Mouse (Mus musculus) left cerebral cortex, postnatal 25 days (tissue): ENCODE measurements at regions not wholly inside any gene's neighbourhood (a gene's known extent, or its start where the extent isn't known, plus 50 kb on each side); places are given as distances from the start of the nearest gene placed in this dataset.

Source experiments
- DNase-seq, 2 experiments: peaks; one replicate each; pipeline ENCODE4 v3.0.0; 2022; ENCODE audit warnings: low spot score in 2 of 2, mixed read lengths in 1 of 2
- intact Hi-C: fragments of 180-260 bp; cut with DNase I; formaldehyde crosslinking; loops from one replicate; pipeline ENCODE4 v1.15.1; 2025

DNA sequence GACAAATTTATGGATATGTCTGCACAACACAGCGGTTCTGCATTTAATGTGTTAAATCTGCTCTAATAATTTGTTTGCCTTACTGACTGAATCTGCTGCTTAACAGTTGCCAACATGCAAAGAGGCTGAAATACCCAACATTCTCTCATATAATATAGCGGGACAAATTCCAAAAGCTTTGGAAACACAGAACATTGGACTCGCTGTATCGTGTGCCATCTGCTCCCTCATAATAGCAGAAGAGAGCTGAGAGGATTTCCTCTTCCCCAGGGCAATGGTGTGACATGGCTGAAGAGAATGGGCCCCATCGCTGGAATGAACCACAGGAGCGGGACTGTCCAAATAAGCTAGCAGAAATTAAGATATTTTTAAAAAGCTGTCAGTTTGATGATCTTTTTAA is 475.9 kb downstream of the Trim52 start:
- intact Hi-C loops = no loop called here

DNA sequence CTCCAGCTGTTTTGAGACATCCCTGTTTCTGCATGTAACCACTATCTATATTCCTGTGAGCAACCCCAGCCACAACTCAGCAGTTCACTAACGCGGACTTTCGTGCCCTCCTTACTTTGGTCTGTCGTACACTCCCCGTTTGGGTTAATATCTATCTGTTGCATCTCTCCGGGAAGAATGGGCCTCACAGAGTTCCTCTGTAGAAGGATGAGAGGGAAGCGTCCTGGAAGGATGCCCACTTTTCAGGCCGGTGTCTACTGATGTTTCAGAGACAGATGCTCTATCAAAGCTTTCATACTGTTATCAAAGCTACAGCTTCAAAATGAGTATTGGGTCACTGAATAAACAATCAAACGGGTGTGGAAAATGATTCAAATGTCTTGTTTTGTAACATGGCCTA is 487.4 kb downstream of the Trim52 start:
- no peak for DNase-seq
- intact Hi-C loops = no loop called here

More for the DNA sequence above, 475.9 kb downstream of the Trim52 start:
- DNase-seq = no peak

DNA sequence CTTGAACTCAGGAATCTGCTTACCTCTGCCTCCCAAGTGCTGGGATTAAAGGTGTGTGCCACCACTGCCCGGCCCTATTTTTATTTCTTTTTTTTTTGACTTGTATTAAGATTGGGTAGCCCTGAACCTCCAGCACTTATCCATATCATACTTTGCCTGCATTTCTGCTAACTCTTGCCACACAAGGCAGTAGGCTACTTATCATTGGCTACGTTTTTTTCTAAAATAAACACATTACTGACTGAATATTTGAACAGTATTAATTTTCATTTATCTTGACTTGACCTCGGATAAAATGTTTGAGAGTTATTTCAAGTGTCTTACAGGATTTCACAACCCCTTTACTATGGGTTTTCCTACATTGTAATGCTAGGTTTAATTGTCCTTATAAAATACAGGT is 488.0 kb downstream of the Trim52 start:
- DNase-seq = no peak
- intact Hi-C loops = no loop called here

- intact Hi-C loops = no loop called here
- peak; percentile 40 to 44 for DNase-seq
Observed at GRCm38 (mm10) chr14:106607041-106607440, 501.0 kb downstream of the Trim52 start.

GRCm38 (mm10) chr14:106608341-106608927 is 502.4 kb downstream of the Trim52 start:
- no peak for DNase-seq
- intact Hi-C loops = no loop called here
